Mouse (Mus musculus) G1E (cell line): ENCODE measurements at regions not wholly inside any gene's neighbourhood (a gene's known extent, or its start where the extent isn't known, plus 50 kb on each side); places are given as distances from the start of the nearest gene placed in this dataset.
"Not testable (repeated sequence)": the region's sequence is repeated elsewhere in the genome, so short reads cannot be mapped to it uniquely, and the experiment has no call there.

Experiments
- ATAC-seq: 2 replicates; pipeline ENCODE4 v1.8.0; 2016; ENCODE audit warnings: mild to moderate bottlenecking; ENCODE audit not compliant: insufficient number of reproducible peaks, poor library complexity, low FRiP score, severe bottlenecking; ENCODE audit errors: extremely low read depth
- DNase-seq: peaks from one replicate; pipeline ENCODE4 v3.0.0; 2012; ENCODE audit warnings: low spot score
- H3K27me3 ChIP-seq: 2 replicates; pipeline ENCODE4 v1.6.1; 2012; ENCODE audit warnings: mild to moderate bottlenecking, low read length, inconsistent platforms; ENCODE audit not compliant: insufficient read depth
- H3K36me3 ChIP-seq: replicated peaks from 2 replicates; pipeline ENCODE3; 2012; ENCODE audit warnings: mild to moderate bottlenecking, inconsistent platforms
- H3K4me1 ChIP-seq: 2 replicates; pipeline ENCODE4 v1.6.1; 2012; ENCODE audit warnings: low read depth, low read length, inconsistent platforms, mixed read lengths; ENCODE audit not compliant: insufficient read depth
- H3K4me3 ChIP-seq: 2 replicates; pipeline ENCODE4 v1.5.1; 2012; ENCODE audit warnings: low read depth, mild to moderate bottlenecking, inconsistent platforms, low read length, moderate library complexity, mixed read lengths
- H3K9me3 ChIP-seq: replicated peaks from 2 replicates; pipeline ENCODE4 v1.6.1; 2012; ENCODE audit warnings: inconsistent platforms
- CTCF ChIP-seq: IDR thresholded peaks from 2 replicates; pipeline ENCODE4 v1.5.1; 2012; ENCODE audit warnings: low read depth, low read length, inconsistent platforms, mixed read lengths
- GATA1 ChIP-seq: IDR thresholded peaks from 2 replicates; pipeline ENCODE4 v1.6.1; 2012; ENCODE audit warnings: borderline replicate concordance, low read length, inconsistent platforms, mixed read lengths
- GATA2 ChIP-seq: IDR thresholded peaks from 2 replicates; pipeline ENCODE4 v1.6.1; 2012; ENCODE audit warnings: low read depth, low read length, inconsistent platforms, borderline replicate concordance
- POLR2AphosphoS5 ChIP-seq: IDR thresholded peaks from 2 replicates; pipeline ENCODE4 v1.6.1; 2012; ENCODE audit warnings: low read depth, low read length, inconsistent platforms; ENCODE audit not compliant: insufficient replicate concordance
- TAL1 ChIP-seq: conservative IDR thresholded peaks from 2 replicates; pipeline ENCODE4 v1.6.1; 2012; ENCODE audit warnings: low read depth, low read length, inconsistent platforms, mixed read lengths

GRCm38 (mm10) chr7:60492028-60492995 lies 352.3 kb upstream of the Snrpn start:
- not testable (repeated sequence) for DNase-seq, H3K9me3 ChIP-seq, H3K27me3 ChIP-seq, H3K36me3 ChIP-seq, H3K4me1 ChIP-seq
- H3K4me3 ChIP-seq = peak overlapping the region; percentile 68
- peak; percentile 94 for ATAC-seq

DNA sequence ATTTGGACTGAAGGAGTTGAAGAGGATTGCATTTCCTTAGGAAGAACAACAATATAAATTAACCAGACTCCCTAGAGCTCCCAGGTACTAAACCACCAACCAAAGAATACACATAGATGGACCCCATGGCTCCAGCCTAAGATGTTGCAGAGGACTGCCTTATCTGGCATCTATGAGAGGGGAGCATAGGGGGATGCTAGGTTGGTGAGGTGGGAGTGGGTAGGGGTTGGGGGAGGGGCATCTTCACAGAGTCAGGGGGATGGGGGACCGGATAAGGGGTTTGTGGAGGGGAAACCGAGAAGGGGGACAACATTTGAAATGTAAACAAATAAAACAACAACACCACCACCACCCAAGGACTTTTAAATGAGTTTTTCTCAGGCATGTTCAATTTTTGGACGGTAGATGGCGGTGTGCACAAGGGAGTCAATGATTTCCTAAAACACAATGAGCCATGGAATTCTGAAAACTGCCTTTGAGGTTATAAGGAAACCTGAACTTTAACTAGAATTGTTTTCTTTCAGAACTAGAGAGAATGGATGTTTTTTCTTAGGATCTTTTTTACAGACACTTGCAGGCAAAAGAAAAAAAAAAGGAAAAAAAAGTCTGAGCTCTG lies 347.9 kb upstream of the Snrpn start:
- H3K4me3 ChIP-seq, DNase-seq, H3K4me1 ChIP-seq, ATAC-seq, H3K9me3 ChIP-seq, H3K36me3 ChIP-seq, H3K27me3 ChIP-seq: not testable (repeated sequence)

DNA sequence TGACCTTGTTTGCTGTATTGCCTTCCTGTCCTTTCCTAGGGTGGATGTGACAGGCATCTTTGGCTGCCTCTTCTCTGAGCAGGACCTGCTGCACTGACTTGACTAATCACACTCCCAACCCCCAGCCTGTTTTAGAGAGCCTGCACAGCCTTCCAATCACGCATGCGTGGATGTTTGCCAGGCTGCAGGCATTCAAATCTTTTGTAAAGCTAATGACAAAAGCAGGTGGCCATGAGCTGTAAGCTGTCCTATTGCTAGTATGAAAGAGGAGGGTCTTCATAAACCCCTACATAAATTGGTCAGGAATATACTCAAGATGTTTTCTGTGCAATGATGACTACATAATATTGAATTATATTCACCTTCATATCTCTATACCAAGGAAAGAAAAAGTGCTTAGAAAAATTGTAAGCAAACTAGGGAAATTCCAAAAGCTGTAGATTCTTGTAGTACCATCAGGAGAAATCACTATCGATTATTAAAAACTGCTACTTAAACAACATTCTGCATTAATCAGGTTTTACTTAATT lies 310.1 kb upstream of the Snrpn start:
- not testable (repeated sequence) for H3K27me3 ChIP-seq, DNase-seq, H3K4me3 ChIP-seq, H3K9me3 ChIP-seq, H3K4me1 ChIP-seq, ATAC-seq, H3K36me3 ChIP-seq

- ATAC-seq, H3K36me3 ChIP-seq, H3K4me1 ChIP-seq, H3K4me3 ChIP-seq, H3K9me3 ChIP-seq, DNase-seq, H3K27me3 ChIP-seq: not testable (repeated sequence)
These were observed 309.4 kb upstream of the Snrpn start for GRCm38 (mm10) chr7:60449239-60450073.

DNA sequence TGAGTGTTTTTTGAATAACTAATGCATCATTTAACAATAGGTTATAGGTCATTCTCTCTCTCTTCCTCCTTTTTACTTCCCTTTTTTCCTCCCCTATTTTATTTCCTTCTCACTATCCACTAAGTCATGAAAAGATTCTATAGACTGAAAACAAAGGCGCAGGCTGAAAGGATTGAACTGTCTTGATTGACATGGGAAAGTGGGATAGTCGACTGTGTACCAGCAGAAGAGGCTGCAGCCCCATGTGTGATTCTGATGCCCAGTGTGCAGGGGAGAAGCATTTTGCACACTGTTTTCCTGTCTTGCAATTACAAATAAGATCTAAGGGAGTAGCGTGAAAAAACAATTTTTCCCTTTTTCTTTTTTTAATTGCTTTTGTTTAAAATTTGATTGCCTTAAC lies 298.8 kb upstream of the Snrpn start:
- Histone ChIP-seq H3K36me3 (no peaks in the 10 kb centered on the region), H3K4me3 (no peak overlapping the region), H3K4me1 (no peaks in the 10 kb centered on the region), H3K27me3 (no peaks in the 10 kb centered on the region), H3K9me3 (no peaks in the 10 kb centered on the region)
- DNase-seq (no peak), ATAC-seq (no peak)
- TF ChIP-seq GATA1 (no peak), TAL1 (no peak), CTCF (no peak), POLR2AphosphoS5 (no peak), GATA2 (no peak)

GRCm38 (mm10) chr7:60391011-60391863 lies 251.2 kb upstream of the Snrpn start:
- H3K27me3 ChIP-seq, H3K36me3 ChIP-seq, H3K4me1 ChIP-seq, H3K9me3 ChIP-seq: not testable (repeated sequence)
- peak; percentile 95 for ATAC-seq
- peak; percentile 11 for DNase-seq
- H3K4me3 ChIP-seq = peak overlapping the region; percentile 69

DNA sequence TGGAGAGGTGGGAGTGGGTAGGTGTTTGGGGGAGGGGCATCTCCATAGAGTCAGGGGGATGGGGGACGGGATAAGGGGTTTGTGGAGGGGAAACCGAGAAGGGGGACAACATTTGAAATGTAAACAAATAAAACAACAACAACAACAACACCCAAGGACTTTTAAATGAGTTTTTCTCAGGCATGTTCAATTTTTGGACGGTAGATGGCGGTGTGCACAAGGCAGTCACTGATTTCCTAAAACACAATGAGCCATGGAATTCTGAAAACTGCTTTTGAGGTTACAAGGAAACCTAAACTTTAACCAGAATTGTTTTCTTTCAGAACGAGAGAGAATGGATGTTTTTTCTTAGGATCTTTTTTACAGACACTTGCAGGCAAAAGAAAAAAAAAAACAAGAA lies 246.9 kb upstream of the Snrpn start:
- not testable (repeated sequence) for H3K36me3 ChIP-seq, H3K4me3 ChIP-seq, H3K4me1 ChIP-seq, ATAC-seq, DNase-seq, H3K9me3 ChIP-seq, H3K27me3 ChIP-seq

DNA sequence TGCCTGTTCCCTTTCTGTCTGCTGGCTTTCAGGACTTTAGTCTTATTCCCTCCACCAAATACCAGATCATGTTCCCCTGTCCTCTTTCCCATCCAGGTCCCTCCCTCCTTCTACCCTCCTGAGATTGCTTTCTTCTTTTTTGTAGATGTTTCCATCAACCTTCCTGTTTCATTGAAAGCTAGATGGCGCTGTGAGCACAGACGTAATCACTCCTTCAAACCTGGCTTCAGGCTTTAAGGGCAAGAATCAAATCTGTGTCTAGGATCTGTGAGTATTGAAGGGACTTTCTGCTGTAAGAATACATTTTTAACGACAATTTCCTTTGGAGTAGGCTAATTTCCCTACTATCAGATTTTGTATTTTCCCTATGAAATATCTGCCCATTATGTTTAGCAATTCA lies 234.0 kb upstream of the Snrpn start:
- DNase-seq, H3K36me3 ChIP-seq: not testable (repeated sequence)
- peak; percentile 34; the same call in 1 of the 2 replicates for ATAC-seq

DNA sequence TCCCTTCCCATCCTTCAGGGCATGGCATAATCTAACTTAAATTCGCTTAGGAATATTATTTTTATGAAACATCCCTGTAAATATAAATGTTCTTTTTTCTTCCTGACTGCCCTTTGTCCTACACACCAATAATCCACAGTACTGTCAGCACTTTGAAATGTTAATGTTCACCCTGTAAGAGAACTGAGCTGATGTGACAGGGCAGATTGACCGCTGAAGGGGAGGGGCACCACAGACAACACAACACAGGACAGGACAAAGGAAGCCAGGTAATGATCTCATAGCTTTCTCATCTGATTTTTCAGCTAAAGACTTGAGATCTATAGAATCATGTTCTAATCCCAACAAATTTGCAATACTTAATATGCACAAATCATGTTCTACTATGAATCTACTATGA lies 212.2 kb upstream of the Snrpn start:
- H3K9me3 ChIP-seq, H3K27me3 ChIP-seq, H3K4me3 ChIP-seq, ATAC-seq, H3K36me3 ChIP-seq, H3K4me1 ChIP-seq, DNase-seq: not testable (repeated sequence)

More for the DNA sequence above, 234.0 kb upstream of the Snrpn start:
- not testable (repeated sequence) for H3K9me3 ChIP-seq, H3K4me1 ChIP-seq, H3K4me3 ChIP-seq, H3K27me3 ChIP-seq
